Mouse (Mus musculus) midbrain, embryonic 13.5 days (tissue): ENCODE data around the gene Azgp1. TPM values are rescaled to one million over a fixed set of nuclear protein-coding genes. Genes with fewer than 3 reads are reported as not detected.

Experiments used
- polyA plus RNA-seq: library from polyadenylated mRNA; unstranded; fragments of >200 nt; fragmentation: Nextera tagmentation; extraction: Ambion mirVana; gene quantifications from 2 replicates; pipeline ENCODE4 v1.2.1, GENCODE M21; 2015

The Azgp1 gene
- polyA plus RNA-seq, 1 experiment from 2014 or later = not detected

Other genes with a start within 250 kb of the Azgp1 start
- gene Nyap1, start 239.9 kb upstream of the Azgp1 start, polyA plus RNA-seq = 39.9 and 42.3 TPM in 2 replicates
- 44.2 and 54.0 TPM in 2 replicates for gene Tsc22d4, start 235.8 kb upstream of the Azgp1 start, polyA plus RNA-seq
- gene Ppp1r35, start 202.7 kb upstream of the Azgp1 start, polyA plus RNA-seq = 43.4 and 48.9 TPM in 2 replicates
- 10.6 and 11.0 TPM in 2 replicates for gene Mepce, start 193.9 kb upstream of the Azgp1 start, polyA plus RNA-seq
- 10.9 and 12.0 TPM in 2 replicates for gene Zcwpw1, start 193.7 kb upstream of the Azgp1 start, polyA plus RNA-seq
- gene Pilra, start 145.2 kb upstream of the Azgp1 start, polyA plus RNA-seq = 0.42 TPM in 1 of 2 replicates, not detected in the other
- not detected in 2 replicates for gene Pilrb1, start 123.4 kb upstream of the Azgp1 start, polyA plus RNA-seq
- not detected in 2 replicates for gene Pilrb2, start 109.7 kb upstream of the Azgp1 start, polyA plus RNA-seq
- gene Cyp3a13, start 59.9 kb upstream of the Azgp1 start, polyA plus RNA-seq = 0.06 TPM in 1 of 2 replicates, not detected in the other
- 0.08 and 0.23 TPM in 2 replicates for gene Gjc3, start 18.4 kb upstream of the Azgp1 start, polyA plus RNA-seq
- not detected in 2 replicates for gene Smok3a, start 39.7 kb downstream of the Azgp1 start, polyA plus RNA-seq
- not detected in 2 replicates for gene Smok3b, start 39.9 kb downstream of the Azgp1 start, polyA plus RNA-seq
- gene Smok3c, start 71.7 kb downstream of the Azgp1 start, polyA plus RNA-seq = not detected in 2 replicates
- gene Zkscan1, start 103.6 kb downstream of the Azgp1 start, polyA plus RNA-seq = 31.5 and 32.1 TPM in 2 replicates
- 128 TPM in 2 replicates for gene Zscan21, start 135.4 kb downstream of the Azgp1 start, polyA plus RNA-seq
- gene Zfp113, start 174.2 kb downstream of the Azgp1 start, polyA plus RNA-seq = 45.3 and 49.7 TPM in 2 replicates
- 316 and 337 TPM in 2 replicates for gene Cops6, start 179.6 kb downstream of the Azgp1 start, polyA plus RNA-seq
- gene Ap4m1, start 190.5 kb downstream of the Azgp1 start, polyA plus RNA-seq = 26.6 and 28.8 TPM in 2 replicates
- 159 and 162 TPM in 2 replicates for gene Mcm7, start 190.9 kb downstream of the Azgp1 start, polyA plus RNA-seq
- 109 and 111 TPM in 2 replicates for gene Taf6, start 205.9 kb downstream of the Azgp1 start, polyA plus RNA-seq
- gene Cnpy4, start 206.0 kb downstream of the Azgp1 start, polyA plus RNA-seq = 39.4 and 40.5 TPM in 2 replicates
- gene Mblac1, start 212.8 kb downstream of the Azgp1 start, polyA plus RNA-seq = 12.9 and 13.8 TPM in 2 replicates
- gene Nxpe5, start 244.4 kb downstream of the Azgp1 start, polyA plus RNA-seq = 0.08 TPM in 1 of 2 replicates, not detected in the other